Mouse (Mus musculus): ENCODE measurements around the gene Gabrq.

Gene Gabrq

GRCm38 (mm10) chrX:72824776-72825588 is at the start of gene Gabrq:
Gabrq (plus strand) TSS chrX:72825178.
- DNase-seq (ENCODE audit: low spot score in 2 of 2): no peak

GRCm38 (mm10) chrX:72788773-72789557 is 36.0 kb upstream of the Gabrq start:
- peak; percentile 19 to 29 for DNase-seq (ENCODE audit: low spot score in 2 of 2)

- DNase-seq (ENCODE audit: low spot score in 2 of 2): no peak
Observed at GRCm38 (mm10) chrX:72789558-72789871, 35.5 kb upstream of the Gabrq start.

- DNase-seq (ENCODE audit: low spot score in 2 of 2): peak; percentile 14 to 91
Observed at GRCm38 (mm10) chrX:72819594-72819993, 5.4 kb upstream of the Gabrq start.

- DNase-seq (ENCODE audit: low spot score in 2 of 2): no peak
Observed at GRCm38 (mm10) chrX:72823310-72823709, 1.7 kb upstream of the Gabrq start.

- DNase-seq (ENCODE audit: low spot score in 2 of 2): no peak
Observed at GRCm38 (mm10) chrX:72825589-72825905, 569 bp downstream of the Gabrq start.

All from left cerebral cortex, adult 9 months (tissue).